Mouse (Mus musculus): ENCODE measurements at regions not wholly inside any gene's neighbourhood (a gene's known extent, or its start where the extent isn't known, plus 50 kb on each side); places are given as distances from the start of the nearest gene placed in this dataset.

DNA sequence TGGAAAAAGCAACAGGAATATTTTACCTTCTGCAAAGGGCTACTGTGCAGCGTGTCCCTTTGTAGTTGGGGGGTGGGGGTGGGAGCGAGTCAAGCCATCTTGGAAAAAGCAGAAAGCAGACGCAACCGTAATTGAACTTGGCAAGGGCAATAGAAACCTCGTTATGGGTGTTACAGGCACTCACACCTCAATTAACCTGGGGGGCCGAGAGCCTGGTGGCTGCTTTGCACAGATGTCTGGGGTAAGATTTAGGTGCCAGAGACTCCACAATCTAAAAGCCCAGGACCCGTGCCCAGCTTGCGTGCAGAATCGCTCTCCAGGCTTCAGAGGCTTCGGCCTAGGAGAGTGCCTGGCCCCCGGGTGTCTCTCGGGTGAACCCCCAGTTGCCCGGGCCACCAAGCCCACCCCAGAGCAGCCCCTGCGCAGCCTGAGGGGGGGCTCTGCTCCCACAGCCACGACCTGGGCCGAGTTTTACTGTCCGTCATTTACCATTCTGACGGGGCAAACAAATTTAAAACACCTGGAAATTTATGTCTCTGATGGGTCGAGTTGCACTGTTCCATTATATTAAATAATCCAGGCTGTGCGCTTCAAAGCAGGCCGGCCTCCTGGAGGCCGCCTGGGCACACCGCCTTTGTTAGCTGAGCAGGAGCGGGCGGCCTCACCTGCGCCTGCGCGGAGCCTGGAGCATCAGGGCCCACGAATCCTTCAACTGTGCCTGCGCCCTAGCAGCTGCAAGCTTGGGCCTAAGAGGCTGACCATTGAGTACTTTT lies 212.4 kb downstream of the Srbd1 start:
- TF ChIP-seq CTCF (IDR thresholded peaks at IDR 0.05; ENCODE audit: low read depth) = no peak
- no peak for TF ChIP-seq EP300 (IDR thresholded peaks at IDR 0.05; ENCODE audit: low read depth)
